Mouse (Mus musculus) midbrain, embryonic 11.5 days (tissue): Measurements from ENCODE around the gene Zfp706. TPM values are rescaled to one million over a fixed set of nuclear protein-coding genes. Genes with fewer than 3 reads are reported as not detected.
A peak's percentile ranks its signal among the peaks of the same experiment; 100 is the strongest.

ENCODE experiments used
- ATAC-seq: fragments of 200-750 bp; cut with Nextera tagmentation; 2 replicates; pipeline ENCODE4 v1.8.0; 2017; ENCODE audit warnings: moderate TSS enrichment, moderate library complexity; ENCODE audit not compliant: low FRiP score
- DNase-seq: peaks from one replicate; pipeline ENCODE4 v3.0.0; 2015; ENCODE audit warnings: low spot score; ENCODE audit errors: missing footprints
- H3K27ac ChIP-seq: fragments of 300-500 bp; sonication (generic); 2 replicates; pipeline ENCODE4 v1.5.1; 2014; ENCODE audit warnings: low read depth, low read length
- H3K27me3 ChIP-seq: fragments of 300-500 bp; sonication (generic); 2 replicates; pipeline ENCODE4 v1.6.1; 2014; ENCODE audit warnings: mild to moderate bottlenecking, low read length, moderate library complexity, mixed read lengths; ENCODE audit not compliant: control insufficient read depth, insufficient read depth
- H3K36me3 ChIP-seq: fragments of 300-500 bp; sonication (generic); 2 replicates; pipeline ENCODE4 v1.6.1; 2014; ENCODE audit warnings: mild to moderate bottlenecking, low read length, moderate library complexity, mixed read lengths; ENCODE audit not compliant: control insufficient read depth, insufficient read depth
- H3K4me1 ChIP-seq: fragments of 300-500 bp; sonication (generic); 2 replicates; pipeline ENCODE4 v1.6.1; 2014; ENCODE audit warnings: low read length; ENCODE audit not compliant: control insufficient read depth, insufficient read depth
- H3K4me2 ChIP-seq: fragments of 300-500 bp; sonication (generic); 2 replicates; pipeline ENCODE4 v1.6.1; 2014; ENCODE audit warnings: mild to moderate bottlenecking, moderate library complexity
- H3K4me3 ChIP-seq: fragments of 300-500 bp; sonication (generic); 2 replicates; pipeline ENCODE4 v1.5.1; 2014; ENCODE audit warnings: low read depth, low read length
- H3K9ac ChIP-seq: fragments of 300-500 bp; sonication (generic); 2 replicates; pipeline ENCODE4 v1.6.1; 2014; ENCODE audit warnings: low read length
- H3K9me3 ChIP-seq: fragments of 300-500 bp; sonication (generic); 2 replicates; pipeline ENCODE4 v1.6.1; 2016; ENCODE audit warnings: low read length; ENCODE audit not compliant: control insufficient read depth
- WGBS: fragments of 180-500 bp; shearing (Covaris S2); extraction: QIAGEN DNeasy Blood & Tissue Kit; methylation state at CpG from one replicate; pipeline ENCODE4 v1.1.7; 2014; 5-methylcytosine and 5-hydroxymethylcytosine counted together
- polyA plus RNA-seq: library from polyadenylated mRNA; unstranded; fragments of >200 nt; fragmentation: Nextera tagmentation; extraction: Ambion mirVana; gene quantifications from 2 replicates; pipeline ENCODE4 v1.2.1, GENCODE M21; 2014

Gene Zfp706
- 423 and 440 TPM in 2 replicates for polyA plus RNA-seq

DNA sequence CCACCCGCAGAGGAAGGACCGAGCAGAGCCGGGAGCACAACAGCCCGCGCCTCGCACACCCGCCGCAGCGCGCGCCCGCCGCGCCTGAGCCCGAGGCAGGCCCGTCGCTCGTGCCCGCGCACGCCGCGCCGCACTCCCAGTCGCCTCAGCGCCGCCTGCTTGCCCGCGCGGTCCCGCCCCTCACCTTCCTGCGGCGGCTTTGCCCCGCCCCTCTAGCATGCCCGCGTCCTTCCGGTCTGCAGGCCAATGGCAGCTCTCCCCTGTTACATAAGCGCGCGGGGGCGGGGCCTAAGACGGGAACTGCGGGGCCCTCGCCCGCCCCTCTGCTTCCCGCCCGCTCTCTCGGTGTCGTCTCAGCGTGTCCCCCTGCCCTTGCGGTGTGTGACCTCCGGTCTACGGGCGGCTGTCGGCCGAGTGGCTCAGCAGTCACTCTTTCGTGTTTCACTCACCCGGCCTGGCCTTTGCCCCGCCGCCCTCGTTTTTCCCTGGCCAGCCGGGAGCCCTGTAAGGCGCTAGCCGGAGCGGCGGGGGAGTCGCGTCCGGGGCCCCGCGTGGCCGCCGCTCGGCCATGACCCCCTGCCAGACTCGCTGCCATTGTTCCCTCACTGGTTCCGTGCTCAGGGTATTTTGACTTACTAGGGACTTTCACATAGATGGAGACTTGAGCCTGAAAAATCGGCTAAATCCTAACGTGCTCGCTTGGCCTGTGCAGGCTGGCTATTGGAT is at the start of gene Zfp706:
Zfp706 (minus strand) TSS at position 541 of the 726 bp plus-strand sequence.
- H3K9me3 ChIP-seq, result no peaks in the 10 kb centered on the region
- WGBS, result under 1% methylated on average over 71 of the region's 79 CpGs
- H3K4me2 ChIP-seq, result peak within 1 kb of the TSS; percentile 70
- peak within 1 kb of the TSS; percentile 96 for H3K27ac ChIP-seq
- H3K9ac ChIP-seq, result peak within 1 kb of the TSS; percentile 98
- H3K4me3 ChIP-seq, result peak within 1 kb of the TSS; percentile 94
- DNase-seq (peak; percentile 99), ATAC-seq (peak; percentile 100)
- peaks cover 24% of the 10 kb centered on the region for H3K4me1 ChIP-seq
- no peaks in the 10 kb centered on the region for H3K27me3 ChIP-seq
- no peaks in the 10 kb centered on the region for H3K36me3 ChIP-seq

DNA sequence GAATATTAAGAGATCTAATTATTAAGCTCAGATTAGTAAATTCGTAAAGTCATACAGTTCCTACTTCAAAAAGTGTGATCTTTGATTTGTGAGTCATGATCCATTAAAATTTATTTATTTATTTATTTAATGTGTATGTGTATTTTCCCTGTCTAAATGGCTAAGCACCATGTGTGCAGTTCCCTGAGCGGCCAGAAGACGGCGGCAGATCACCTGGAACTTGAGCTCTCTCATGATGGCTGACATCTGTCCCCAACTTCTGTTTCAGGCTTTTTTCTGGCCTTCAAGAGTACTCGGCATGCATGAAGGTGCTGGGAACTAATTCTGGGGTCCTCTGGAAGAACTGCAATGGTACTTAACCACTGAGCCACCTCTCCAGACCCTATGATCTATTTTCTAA is 47.0 kb upstream of the Zfp706 start:
- Histone ChIP-seq H3K4me1 (peaks cover 8% of the 10 kb centered on the region), H3K4me2 (no peak overlapping the region), H3K9me3 (no peaks in the 10 kb centered on the region; the same call in 1 of the 2 replicates), H3K4me3 (no peak overlapping the region), H3K27me3 (no peaks in the 10 kb centered on the region), H3K9ac (no peak overlapping the region), H3K27ac (no peak overlapping the region), H3K36me3 (no peaks in the 10 kb centered on the region)
- WGBS, result 93% methylated on average over 5 of the region's 5 CpGs
- ATAC-seq (no peak), DNase-seq (no peak)

DNA sequence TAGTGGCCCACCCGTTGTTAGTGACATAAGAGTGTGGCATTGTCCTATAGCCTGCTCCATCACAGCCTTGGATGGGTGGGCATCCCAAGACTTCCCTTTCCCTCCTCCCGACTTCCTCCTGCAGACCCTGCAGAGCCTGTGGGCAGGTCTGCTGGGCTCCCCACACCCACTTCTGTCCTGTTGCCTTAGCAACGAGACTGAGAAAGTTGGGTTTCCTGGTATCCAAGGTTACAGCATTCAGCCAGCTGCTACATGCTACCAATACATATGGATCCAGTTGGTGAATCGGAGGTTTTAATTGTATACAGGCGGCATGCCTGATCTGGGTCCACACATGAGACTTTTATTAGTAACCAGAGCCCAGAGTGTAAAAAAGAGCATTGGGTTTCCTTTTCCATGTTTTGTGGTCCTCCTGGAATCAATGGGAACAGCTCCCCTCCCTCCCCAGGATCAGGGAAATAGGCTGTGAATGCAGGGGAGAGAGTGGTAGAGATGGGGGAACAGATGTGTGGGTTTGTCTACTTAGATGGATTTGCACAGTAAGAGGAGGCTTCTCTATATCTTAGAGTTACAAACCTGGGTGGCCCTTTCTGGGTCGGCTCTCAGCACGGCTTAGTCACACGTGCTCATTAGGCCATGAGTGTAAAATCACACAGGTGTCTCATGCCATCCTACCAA is 45.7 kb upstream of the Zfp706 start:
- no peak overlapping the region for H3K4me3 ChIP-seq
- no peaks in the 10 kb centered on the region; the same call in 1 of the 2 replicates for H3K9me3 ChIP-seq
- no peak overlapping the region for H3K4me2 ChIP-seq
- ATAC-seq (peak; percentile 85), DNase-seq (peak; percentile 89)
- no peaks in the 10 kb centered on the region for H3K27me3 ChIP-seq
- peak overlapping the region; percentile 13; the same call in 1 of the 2 replicates for H3K9ac ChIP-seq
- peak overlapping the region; percentile 4; the same call in 1 of the 2 replicates for H3K27ac ChIP-seq
- WGBS, result 59% methylated on average over 8 of the region's 8 CpGs
- peaks cover 8% of the 10 kb centered on the region for H3K4me1 ChIP-seq
- no peaks in the 10 kb centered on the region for H3K36me3 ChIP-seq

DNA sequence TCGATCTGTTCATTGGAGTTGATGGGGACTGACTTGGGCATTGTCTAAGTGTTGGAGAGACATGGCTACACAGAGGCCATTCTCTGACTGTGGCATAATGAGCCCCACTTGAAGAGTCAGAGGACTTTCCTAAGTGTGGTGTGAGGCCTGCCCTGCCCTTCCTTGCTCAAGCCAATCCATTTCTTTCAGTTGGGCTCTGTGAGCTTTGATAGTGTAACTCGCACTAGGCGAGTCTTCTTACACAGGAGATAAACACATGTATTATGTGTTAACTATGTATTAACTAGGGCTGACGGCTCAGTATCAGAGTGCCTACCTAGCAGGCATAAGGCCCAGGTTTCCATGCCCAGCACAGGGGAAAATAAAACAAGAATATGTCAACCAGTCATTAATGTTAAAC is 39.8 kb upstream of the Zfp706 start:
- 90% methylated on average over 4 of the region's 4 CpGs for WGBS
- Histone ChIP-seq H3K4me1 (0 out of 2 replicates have a peak, but pooled peaks cover 1% of the 10 kb centered on the region), H3K4me2 (no peak overlapping the region), H3K27ac (no peak overlapping the region), H3K27me3 (no peaks in the 10 kb centered on the region), H3K9ac (no peak overlapping the region), H3K4me3 (no peak overlapping the region), H3K9me3 (no peaks in the 10 kb centered on the region), H3K36me3 (no peaks in the 10 kb centered on the region)
- no peak for DNase-seq
- no peak for ATAC-seq

GRCm38 (mm10) chr15:37046586-37046985 is 39.0 kb upstream of the Zfp706 start:
- Histone ChIP-seq H3K27ac (no peak overlapping the region), H3K9ac (no peak overlapping the region), H3K27me3 (no peaks in the 10 kb centered on the region), H3K36me3 (no peaks in the 10 kb centered on the region), H3K4me1 (0 out of 2 replicates have a peak, but pooled peaks cover 2% of the 10 kb centered on the region), H3K4me2 (no peak overlapping the region), H3K9me3 (no peaks in the 10 kb centered on the region), H3K4me3 (no peak overlapping the region)
- DNase-seq (no peak), ATAC-seq (no peak)
- 95% methylated on average over 10 of the region's 10 CpGs for WGBS

DNA sequence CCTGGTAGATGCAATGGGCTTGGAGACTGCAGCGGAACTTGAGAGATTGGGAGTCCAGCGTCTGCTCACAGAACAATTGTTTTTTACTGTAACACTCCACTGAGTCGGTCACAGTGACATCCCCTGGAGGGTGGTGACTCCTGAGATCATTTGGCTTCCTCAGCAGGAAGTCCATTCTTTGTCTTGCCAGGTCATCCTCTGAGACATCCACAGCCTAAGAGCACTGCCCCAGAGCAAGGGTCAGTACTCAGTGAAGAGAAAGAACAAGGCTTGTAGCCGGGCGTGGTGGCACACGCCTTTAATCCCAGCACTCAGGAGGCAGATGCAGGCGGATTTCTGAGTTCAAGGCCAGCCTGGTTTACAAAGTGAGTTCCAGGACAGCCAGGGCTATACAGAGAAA is 38.6 kb upstream of the Zfp706 start:
- H3K36me3 ChIP-seq, result no peaks in the 10 kb centered on the region
- H3K9ac ChIP-seq, result no peak overlapping the region
- DNase-seq (no peak), ATAC-seq (no peak)
- no peak overlapping the region for H3K27ac ChIP-seq
- H3K4me2 ChIP-seq, result no peak overlapping the region
- 82% methylated on average over 7 of the region's 7 CpGs for WGBS
- no peaks in the 10 kb centered on the region for H3K27me3 ChIP-seq
- H3K4me1 ChIP-seq, result 0 out of 2 replicates have a peak, but pooled peaks cover 2% of the 10 kb centered on the region
- no peaks in the 10 kb centered on the region for H3K9me3 ChIP-seq
- H3K4me3 ChIP-seq, result no peak overlapping the region

DNA sequence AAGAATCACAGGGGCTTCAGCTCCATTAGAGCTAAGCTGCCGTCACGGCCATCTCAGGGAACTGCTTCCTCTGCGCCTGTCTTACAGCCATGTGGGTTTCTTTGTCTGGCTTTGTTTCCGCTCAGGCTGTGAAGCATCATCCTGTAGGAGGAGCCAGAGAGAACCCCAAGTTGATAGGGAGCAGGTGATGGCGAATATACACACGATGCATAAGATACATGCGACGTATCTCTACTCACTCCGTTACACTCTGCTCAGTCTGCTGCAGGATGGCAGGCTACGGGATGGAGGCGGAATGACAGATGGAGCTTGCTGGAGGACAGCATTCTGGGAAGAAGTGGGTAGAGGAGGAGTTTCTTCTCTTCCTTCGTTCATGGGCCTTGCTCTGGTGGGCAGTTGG is 37.9 kb upstream of the Zfp706 start:
- H3K27me3 ChIP-seq, result no peaks in the 10 kb centered on the region
- ATAC-seq (no peak), DNase-seq (no peak)
- H3K27ac ChIP-seq, result no peak overlapping the region
- H3K4me3 ChIP-seq, result no peak overlapping the region
- H3K9ac ChIP-seq, result no peak overlapping the region
- H3K9me3 ChIP-seq, result no peaks in the 10 kb centered on the region
- WGBS, result 86% methylated on average over 12 of the region's 12 CpGs
- H3K4me1 ChIP-seq, result 0 out of 2 replicates have a peak, but pooled peaks cover 2% of the 10 kb centered on the region
- H3K36me3 ChIP-seq, result no peaks in the 10 kb centered on the region
- no peak overlapping the region for H3K4me2 ChIP-seq

DNA sequence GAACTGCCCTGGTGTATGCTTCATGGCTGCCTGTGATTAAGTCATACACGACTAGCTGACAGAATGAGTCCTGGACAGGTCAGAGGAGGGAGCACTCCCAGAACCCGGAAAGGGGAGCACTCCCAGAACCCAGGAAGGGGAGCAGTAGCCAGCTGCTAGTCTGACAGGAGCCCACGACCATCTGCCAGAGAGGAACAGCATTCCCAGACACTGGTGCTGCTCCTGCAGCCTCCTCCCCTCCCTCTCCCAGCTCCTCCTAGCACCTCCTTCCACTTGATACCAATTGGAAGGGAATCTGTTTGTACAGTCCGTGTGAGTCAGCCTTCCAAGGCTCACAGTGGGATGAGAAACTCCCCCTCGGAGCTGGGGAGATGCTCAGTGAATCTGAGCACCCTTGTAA is 35.0 kb upstream of the Zfp706 start:
- Histone ChIP-seq H3K4me1 (0 out of 2 replicates have a peak, but pooled peaks cover 2% of the 10 kb centered on the region), H3K9me3 (no peaks in the 10 kb centered on the region), H3K27me3 (no peaks in the 10 kb centered on the region), H3K36me3 (no peaks in the 10 kb centered on the region), H3K27ac (no peak overlapping the region), H3K9ac (no peak overlapping the region), H3K4me3 (no peak overlapping the region), H3K4me2 (no peak overlapping the region)
- WGBS, result 40% methylated on average over 5 of the region's 5 CpGs
- 0 out of 2 replicates have a peak, but pooled peaks have one; percentile 40 for ATAC-seq
- no peak for DNase-seq

GRCm38 (mm10) chr15:37041214-37041613 is 33.6 kb upstream of the Zfp706 start:
- no peaks in the 10 kb centered on the region for H3K36me3 ChIP-seq
- ATAC-seq (no peak), DNase-seq (no peak)
- 0 out of 2 replicates have a peak, but pooled peaks cover 2% of the 10 kb centered on the region for H3K4me1 ChIP-seq
- H3K9me3 ChIP-seq, result no peaks in the 10 kb centered on the region
- H3K27ac ChIP-seq, result no peak overlapping the region
- no peaks in the 10 kb centered on the region for H3K27me3 ChIP-seq
- H3K4me3 ChIP-seq, result no peak overlapping the region
- H3K9ac ChIP-seq, result no peak overlapping the region
- H3K4me2 ChIP-seq, result no peak overlapping the region
- 95% methylated on average over 5 of the region's 5 CpGs for WGBS
